8 mouse cellular contexts compared by ENCODE assay signal in genomic region chr6:136464121-136464621, GRCm38 (mm10). TPM values are rescaled to one million over a fixed set of nuclear protein-coding genes. Genes with fewer than 3 reads are reported as not detected.
DNase-seq lines count a peak whose midpoint lies in the region; ATAC-seq lines count a peak whose summit lies in the region.

No protein-coding gene starts in this region.

- peak; percentile 28 for DNase-seq in gastrocnemius, postnatal 10 days
- DNase-seq in gastrocnemius, postnatal 36 days, result no peak
- DNase-seq in CD4-positive helper T cell, adult 2 months (ENCODE audit: low read depth, low spot score), result peak; percentile 60
- peak; percentile 44 to 62 for DNase-seq in heart, adult 18-20 months
- DNase-seq in kidney, postnatal 4 days, result peak; percentile 41 to 60
- DNase-seq in spleen, postnatal 14 days (ENCODE audit: low spot score in 2 of 2), result peak; percentile 22 to 24
- no peak for DNase-seq in yolk sac, embryonic 10.5 days (ENCODE audit: low spot score)

- intact Hi-C loops in gastrocnemius, postnatal 36 days (cut with DNase I), result loop anchor here (5.0 kb wide), 1 partner anchor 278 kb away; no protein-coding TSS in a partner anchor

- ATAC-seq in megakaryocyte-erythroid progenitor cell, adult 5-6 weeks (replicated peaks; ENCODE audit: low FRiP score, low TSS enrichment, poor library complexity, severe bottlenecking), result no peak

RNA-seq across cellular contexts. Expression of gene Atf7ip, which starts 41.8 kb away (rescaled TPM):
- 10 to 100 TPM; 51.8 to 80.1 TPM for total RNA-seq in gastrocnemius, postnatal 10 days (2021)
- 10 to 100 TPM; 31.6 to 41.6 TPM for total RNA-seq in gastrocnemius, postnatal 36 days (2021)
- 10 to 100 TPM; 59.7 to 88.7 TPM for total RNA-seq in heart, adult 18-20 months (2021)
- total RNA-seq in megakaryocyte-erythroid progenitor cell, adult 5-6 weeks (2014; fragmentation: Nextera tagmentation), result 121 and 135 TPM in 2 replicates
- total RNA-seq in megakaryocyte-erythroid progenitor cell, adult 5-6 weeks (2017), result 50.3 and 61.7 TPM in 2 replicates

RNA-seq across cellular contexts. Expression of gene E330021D16Rik, which starts 48.8 kb away (rescaled TPM):
- not detected for total RNA-seq in gastrocnemius, postnatal 10 days (2021)
- total RNA-seq in gastrocnemius, postnatal 36 days (2021), result not detected
- total RNA-seq in heart, adult 18-20 months (2021), result not detected
- total RNA-seq in megakaryocyte-erythroid progenitor cell, adult 5-6 weeks (2014; fragmentation: Nextera tagmentation), result not detected in 2 replicates
- not detected in 2 replicates for total RNA-seq in megakaryocyte-erythroid progenitor cell, adult 5-6 weeks (2017)

Comparison
In these comparisons a context has a peak if more than half of its experiments do, and no peak if none do; other contexts are left out.
1. DNase-seq: peak in gastrocnemius, postnatal 10 days (single experiment), CD4-positive helper T cell, adult 2 months (single experiment), heart, adult 18-20 months (2 of 2), kidney, postnatal 4 days (2 of 2) and spleen, postnatal 14 days (2 of 2); none in gastrocnemius, postnatal 36 days (0 of 2) and yolk sac, embryonic 10.5 days (single experiment).